Mouse (Mus musculus) spleen, adult 2 months (tissue): ENCODE data around the gene Prex1.

ENCODE experiments used
- CTCF ChIP-seq: fragments of 200-500 bp; IDR thresholded peaks from 2 replicates; pipeline ENCODE4 v1.5.1; 2011; ENCODE audit warnings: mild to moderate bottlenecking, inconsistent platforms; ENCODE audit not compliant: insufficient read depth, insufficient read length, insufficient replicate concordance; ENCODE audit errors: extremely low read depth
- POLR2A ChIP-seq: fragments of 200-500 bp; IDR thresholded peaks from 2 replicates; pipeline ENCODE4 v1.6.1; 2011; ENCODE audit warnings: low read depth, low read length, inconsistent platforms

DNA sequence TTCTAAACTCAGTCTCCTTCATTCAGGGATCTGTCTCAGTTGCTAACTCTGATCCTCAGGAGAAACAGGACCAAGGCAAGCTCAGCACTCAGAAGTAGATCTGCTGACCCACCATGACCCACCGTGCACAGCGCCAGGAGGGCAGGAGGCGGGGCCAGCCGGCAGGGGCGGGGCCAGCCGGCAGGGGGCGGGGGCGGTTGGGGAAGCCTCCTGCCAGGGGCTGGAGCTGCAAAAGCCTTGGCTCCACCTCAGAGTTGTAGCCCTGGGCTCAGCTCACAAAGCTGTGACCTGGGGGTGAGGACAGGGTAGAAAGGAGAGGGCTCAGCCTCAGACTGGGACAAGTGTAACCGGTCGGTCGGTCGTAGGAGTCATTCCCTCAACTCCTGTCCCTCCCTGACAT lies 38.9 kb downstream of the Prex1 start:
- no peak for TF ChIP-seq CTCF
- TF ChIP-seq POLR2A = no peak
